Mouse (Mus musculus) testis, adult 2 months (tissue): ENCODE measurements at regions not wholly inside any gene's neighbourhood (a gene's known extent, or its start where the extent isn't known, plus 50 kb on each side); places are given as distances from the start of the nearest gene placed in this dataset.

Experiments
- CTCF ChIP-seq: fragments of 200-500 bp; IDR thresholded peaks from 2 replicates; pipeline ENCODE4 v1.5.1; 2012; ENCODE audit warnings: low read depth, mild to moderate bottlenecking, inconsistent platforms, low read length, moderate library complexity; ENCODE audit not compliant: control insufficient read depth, insufficient read depth, insufficient replicate concordance
- POLR2A ChIP-seq: fragments of 200-500 bp; IDR thresholded peaks from 2 replicates; pipeline ENCODE4 v1.6.1; 2012; ENCODE audit warnings: low read depth, mild to moderate bottlenecking, inconsistent platforms, low read length, moderate library complexity; ENCODE audit not compliant: control insufficient read depth

GRCm38 (mm10) chr11:63404719-63405118 lies 275.9 kb downstream of the Pmp22 start:
- TF ChIP-seq POLR2A (no peak), CTCF (peak; percentile 79; the same call in 1 of the 2 replicates)
